Mouse (Mus musculus): ENCODE results near the gene Gm20604. TPM values are rescaled to one million over a fixed set of nuclear protein-coding genes. Genes with fewer than 3 reads are reported as not detected.
A peak's percentile ranks its signal among the peaks of the same experiment; 100 is the strongest.

The Gm20604 gene
- polyA plus RNA-seq, 1 experiment from 2014 or later, result 32.6 TPM

DNA sequence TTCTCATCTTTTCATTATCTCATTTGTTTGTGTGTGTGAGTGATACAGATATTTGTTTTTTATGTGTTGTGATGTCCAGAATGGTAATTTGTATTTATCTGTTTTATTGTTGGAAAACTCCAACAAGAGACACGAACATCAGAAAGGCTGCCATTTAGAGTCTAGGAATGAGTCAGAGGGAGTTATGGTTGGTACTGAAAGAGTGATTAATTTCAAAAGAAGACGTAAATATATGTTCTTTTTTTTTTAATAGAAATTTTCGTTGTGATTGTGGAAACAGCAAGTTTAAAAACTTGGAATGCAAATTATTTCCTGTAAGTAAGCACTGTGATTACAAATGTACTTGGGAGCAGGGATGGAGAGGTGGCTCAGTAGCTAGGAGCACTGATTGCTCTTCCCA is 3.2 kb upstream of the Gm20604 start:
- 93% methylated on average over 3 of the region's 3 CpGs for WGBS
- no peak for ATAC-seq (ENCODE audit: low FRiP score, low read depth)
- H3K4me2 ChIP-seq (replicated peaks), result no peak overlapping the region

GRCm38 (mm10) chr12:102758936-102759335 is 464 bp upstream of the Gm20604 start:
- Histone ChIP-seq H3K4me2 (replicated peaks) (peak overlapping the region; percentile 94), H3K9ac (replicated peaks) (peak overlapping the region; percentile 80), H3K9me3 (no peaks in the 10 kb centered on the region), H3K4me3 (peak overlapping the region; percentile 86), H3K27ac (replicated peaks) (no peak overlapping the region), H3K36me3 (peaks cover 18% of the 10 kb centered on the region), H3K4me1 (peaks cover 24% of the 10 kb centered on the region), H3K27me3 (no peaks in the 10 kb centered on the region)
- no peak for ATAC-seq (ENCODE audit: low FRiP score, low read depth)
- WGBS, result 2% methylated on average over 5 of the region's 5 CpGs

More for the DNA sequence above, 3.2 kb upstream of the Gm20604 start:
- Histone ChIP-seq H3K27ac (replicated peaks) (no peak overlapping the region), H3K4me3 (no peak overlapping the region), H3K4me1 (peaks cover 18% of the 10 kb centered on the region), H3K27me3 (no peaks in the 10 kb centered on the region), H3K36me3 (peaks cover 33% of the 10 kb centered on the region), H3K9me3 (no peaks in the 10 kb centered on the region), H3K9ac (replicated peaks) (no peak overlapping the region)

- no peaks in the 10 kb centered on the region for H3K9me3 ChIP-seq
- under 1% methylated on average over 72 of the region's 73 CpGs for WGBS
Measured at GRCm38 (mm10) chr12:102757689-102758402, 626 bp downstream of the Gm20604 start, which contains the start of the genes Gm28051, Gon7 and Ubr7. TSS of gene Gm28051 (minus strand) at chr12:102757765. TSS of gene Gon7 (minus strand) at chr12:102757803. TSS of gene Ubr7 (plus strand) at chr12:102757967.

GRCm38 (mm10) chr12:102757055-102757688 is 1.3 kb downstream of the Gm20604 start:
- Histone ChIP-seq H3K4me2 (replicated peaks) (peak overlapping the region; percentile 73), H3K27ac (replicated peaks) (peak overlapping the region; percentile 91), H3K27me3 (no peaks in the 10 kb centered on the region), H3K36me3 (peaks cover 9% of the 10 kb centered on the region), H3K9me3 (no peaks in the 10 kb centered on the region), H3K4me1 (peaks cover 24% of the 10 kb centered on the region), H3K4me3 (peak overlapping the region; percentile 86), H3K9ac (replicated peaks) (peak overlapping the region; percentile 71)
- ATAC-seq (ENCODE audit: low FRiP score, low read depth), result peak; percentile 86
- 2% methylated on average over 46 of the region's 46 CpGs for WGBS

More at GRCm38 (mm10) chr12:102757689-102758402, 626 bp downstream of the Gm20604 start, which contains the start of the genes Gm28051, Gon7 and Ubr7:
- Histone ChIP-seq H3K4me2 (replicated peaks) (peak within 1 kb of the TSS; percentile 94), H3K36me3 (peaks cover 16% of the 10 kb centered on the region), H3K4me3 (peak within 1 kb of the TSS; percentile 86), H3K27me3 (no peaks in the 10 kb centered on the region), H3K27ac (replicated peaks) (peak within 1 kb of the TSS; percentile 91), H3K4me1 (peaks cover 24% of the 10 kb centered on the region), H3K9ac (replicated peaks) (peak within 1 kb of the TSS; percentile 80)
- ATAC-seq (ENCODE audit: low FRiP score, low read depth), result peak; percentile 96

- Histone ChIP-seq H3K9ac (replicated peaks) (0 out of 2 replicates have a peak overlapping the region, but pooled peaks have one; percentile 71), H3K27ac (replicated peaks) (no peak overlapping the region), H3K4me3 (peak overlapping the region; percentile 86), H3K36me3 (peaks cover 9% of the 10 kb centered on the region), H3K4me2 (replicated peaks) (peak overlapping the region; percentile 73), H3K27me3 (no peaks in the 10 kb centered on the region), H3K9me3 (no peaks in the 10 kb centered on the region), H3K4me1 (peaks cover 24% of the 10 kb centered on the region)
- ATAC-seq (ENCODE audit: low FRiP score, low read depth), result no peak
- 90% methylated on average over 7 of the region's 7 CpGs for WGBS
Measured at GRCm38 (mm10) chr12:102756304-102756703, 2.2 kb downstream of the Gm20604 start.

DNA sequence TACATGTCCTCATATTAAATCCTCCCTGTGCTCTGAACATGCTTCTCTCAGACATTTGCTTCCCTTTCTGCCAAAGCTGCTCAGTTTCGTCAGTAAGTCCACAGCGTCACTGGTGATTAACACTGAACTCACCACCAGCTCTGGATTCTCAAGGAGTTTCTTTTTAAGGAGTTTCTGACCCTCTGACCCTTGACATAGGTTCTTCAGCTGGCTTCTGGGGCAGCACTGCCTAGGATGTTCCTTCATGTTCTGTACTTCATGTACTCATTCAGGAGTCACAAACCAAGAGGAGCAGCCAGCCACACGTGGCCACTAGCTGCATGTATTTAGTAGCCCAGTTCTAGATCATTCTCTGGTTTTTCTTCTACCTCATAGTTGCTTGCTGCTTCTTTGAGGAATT is 10.2 kb downstream of the Gm20604 start:
- no peak overlapping the region for H3K4me2 ChIP-seq (replicated peaks)
- H3K4me3 ChIP-seq, result no peak overlapping the region
- peaks cover 13% of the 10 kb centered on the region for H3K4me1 ChIP-seq
- no peaks in the 10 kb centered on the region for H3K9me3 ChIP-seq
- H3K27me3 ChIP-seq, result no peaks in the 10 kb centered on the region
- H3K36me3 ChIP-seq, result peaks cover 12% of the 10 kb centered on the region; the same call in 1 of the 2 replicates
- no peak for ATAC-seq (ENCODE audit: low FRiP score, low read depth)
- WGBS, result 89% methylated on average over 3 of the region's 3 CpGs
- no peak overlapping the region for H3K27ac ChIP-seq (replicated peaks)
- no peak overlapping the region for H3K9ac ChIP-seq (replicated peaks)

- WGBS, result 68% methylated on average over 6 of the region's 6 CpGs
- peaks cover 24% of the 10 kb centered on the region for H3K4me1 ChIP-seq
- peak overlapping the region; percentile 84 for H3K4me2 ChIP-seq (replicated peaks)
- no peak overlapping the region for H3K9ac ChIP-seq (replicated peaks)
- no peak for ATAC-seq (ENCODE audit: low FRiP score, low read depth)
- no peaks in the 10 kb centered on the region for H3K9me3 ChIP-seq
- H3K27ac ChIP-seq (replicated peaks), result no peak overlapping the region
- H3K36me3 ChIP-seq, result peaks cover 17% of the 10 kb centered on the region
- peak overlapping the region; percentile 86; the same call in 1 of the 2 replicates for H3K4me3 ChIP-seq
- no peaks in the 10 kb centered on the region for H3K27me3 ChIP-seq
Measured at GRCm38 (mm10) chr12:102744839-102745238, 13.6 kb downstream of the Gm20604 start.

- under 1% methylated on average over 63 of the region's 63 CpGs for WGBS
- H3K9ac ChIP-seq (replicated peaks), result peak within 1 kb of the TSS; percentile 87
- H3K4me1 ChIP-seq, result peaks cover 24% of the 10 kb centered on the region
- H3K4me3 ChIP-seq, result peak within 1 kb of the TSS; percentile 86
- peak within 1 kb of the TSS; percentile 84 for H3K4me2 ChIP-seq (replicated peaks)
- peak within 1 kb of the TSS; percentile 93 for H3K27ac ChIP-seq (replicated peaks)
- ATAC-seq (ENCODE audit: low FRiP score, low read depth), result peak; percentile 97
- no peaks in the 10 kb centered on the region for H3K9me3 ChIP-seq
- H3K36me3 ChIP-seq, result peaks cover 11% of the 10 kb centered on the region
- H3K27me3 ChIP-seq, result no peaks in the 10 kb centered on the region
Measured at GRCm38 (mm10) chr12:102743589-102744574, 14.6 kb downstream of the Gm20604 start, which contains the start of the genes Moap1 and Tmem251. TSS of gene Moap1 (minus strand) at chr12:102743661. TSS of gene Tmem251 (plus strand) at chr12:102743762.

GRCm38 (mm10) chr12:102743036-102743588 is 15.4 kb downstream of the Gm20604 start:
- Histone ChIP-seq H3K4me1 (peaks cover 24% of the 10 kb centered on the region), H3K9me3 (no peaks in the 10 kb centered on the region), H3K4me3 (peak overlapping the region; percentile 86), H3K36me3 (peaks cover 6% of the 10 kb centered on the region), H3K27ac (replicated peaks) (peak overlapping the region; percentile 93), H3K27me3 (no peaks in the 10 kb centered on the region), H3K9ac (replicated peaks) (peak overlapping the region; percentile 87), H3K4me2 (replicated peaks) (peak overlapping the region; percentile 84)
- ATAC-seq (ENCODE audit: low FRiP score, low read depth), result peak; percentile 72
- WGBS, result under 1% methylated on average over 33 of the region's 33 CpGs

GRCm38 (mm10) chr12:102742056-102742455 is 16.4 kb downstream of the Gm20604 start:
- H3K27ac ChIP-seq (replicated peaks), result no peak overlapping the region
- H3K36me3 ChIP-seq, result peaks cover 6% of the 10 kb centered on the region; the same call in 1 of the 2 replicates
- peaks cover 24% of the 10 kb centered on the region for H3K4me1 ChIP-seq
- no peak overlapping the region for H3K4me3 ChIP-seq
- peak overlapping the region; percentile 84; the same call in 1 of the 2 replicates for H3K4me2 ChIP-seq (replicated peaks)
- ATAC-seq (ENCODE audit: low FRiP score, low read depth), result no peak
- 90% methylated on average over 7 of the region's 7 CpGs for WGBS
- H3K9me3 ChIP-seq, result no peaks in the 10 kb centered on the region
- H3K9ac ChIP-seq (replicated peaks), result no peak overlapping the region
- H3K27me3 ChIP-seq, result no peaks in the 10 kb centered on the region

GRCm38 (mm10) chr12:102740285-102740684 is 18.2 kb downstream of the Gm20604 start:
- Histone ChIP-seq H3K36me3 (peaks cover 6% of the 10 kb centered on the region; the same call in 1 of the 2 replicates), H3K27me3 (no peaks in the 10 kb centered on the region), H3K4me1 (peaks cover 22% of the 10 kb centered on the region), H3K4me2 (replicated peaks) (no peak overlapping the region), H3K4me3 (no peak overlapping the region), H3K27ac (replicated peaks) (no peak overlapping the region), H3K9me3 (no peaks in the 10 kb centered on the region), H3K9ac (replicated peaks) (no peak overlapping the region)
- 64% methylated on average over 3 of the region's 3 CpGs for WGBS
- no peak for ATAC-seq (ENCODE audit: low FRiP score, low read depth)
